Mouse (Mus musculus): ENCODE results near the gene Enho. TPM values are rescaled to one million over a fixed set of nuclear protein-coding genes. Genes with fewer than 3 reads are reported as not detected.
"Not testable (repeated sequence)": the region's sequence is repeated elsewhere in the genome, so short reads cannot be mapped to it uniquely, and the experiment has no call there.

The Enho gene
- polyA plus RNA-seq (2012; ENCODE audit: insufficient read depth, insufficient read length, missing spikeins): 1.8 TPM in 1 of 2 replicates, not detected in the other

GRCm38 (mm10) chr4:41639913-41640507 is at the start of gene Enho:
Gene Enho (minus strand): TSS chr4:41640324.
- no peak within 1 kb of the TSS for H3K27ac ChIP-seq (replicated peaks; ENCODE audit: low read depth, low read length)
- 0 out of 2 replicates have a peak, but pooled peaks cover 3% of the 10 kb centered on the region for H3K4me1 ChIP-seq (ENCODE audit: control insufficient read depth, insufficient read depth, insufficient read length, low read length)
- H3K4me3 ChIP-seq (ENCODE audit: insufficient read depth, low read depth, low read length): peak within 1 kb of the TSS; percentile 55

- not testable (repeated sequence) for H3K4me3 ChIP-seq (ENCODE audit: insufficient read depth, low read depth, low read length); H3K4me1 ChIP-seq (ENCODE audit: control insufficient read depth, insufficient read depth, insufficient read length, low read length); H3K27ac ChIP-seq (replicated peaks; ENCODE audit: low read depth, low read length)
These were observed 48.4 kb upstream of the Enho start for GRCm38 (mm10) chr4:41688562-41688961.

- H3K4me1 ChIP-seq (ENCODE audit: control insufficient read depth, insufficient read depth, insufficient read length, low read length); H3K4me3 ChIP-seq (ENCODE audit: insufficient read depth, low read depth, low read length); H3K27ac ChIP-seq (replicated peaks; ENCODE audit: low read depth, low read length): not testable (repeated sequence)
These were observed 45.9 kb upstream of the Enho start for GRCm38 (mm10) chr4:41685882-41686492.

GRCm38 (mm10) chr4:41684931-41685453 is 44.9 kb upstream of the Enho start:
- not testable (repeated sequence) for H3K4me1 ChIP-seq (ENCODE audit: control insufficient read depth, insufficient read depth, insufficient read length, low read length); H3K27ac ChIP-seq (replicated peaks; ENCODE audit: low read depth, low read length); H3K4me3 ChIP-seq (ENCODE audit: insufficient read depth, low read depth, low read length)

GRCm38 (mm10) chr4:41684131-41684930 is 44.2 kb upstream of the Enho start:
- H3K27ac ChIP-seq (replicated peaks; ENCODE audit: low read depth, low read length); H3K4me3 ChIP-seq (ENCODE audit: insufficient read depth, low read depth, low read length); H3K4me1 ChIP-seq (ENCODE audit: control insufficient read depth, insufficient read depth, insufficient read length, low read length): not testable (repeated sequence)

- not testable (repeated sequence) for H3K27ac ChIP-seq (replicated peaks; ENCODE audit: low read depth, low read length); H3K4me3 ChIP-seq (ENCODE audit: insufficient read depth, low read depth, low read length); H3K4me1 ChIP-seq (ENCODE audit: control insufficient read depth, insufficient read depth, insufficient read length, low read length)
These were observed 43.2 kb upstream of the Enho start for GRCm38 (mm10) chr4:41683303-41683702.

GRCm38 (mm10) chr4:41682789-41683188 is 42.7 kb upstream of the Enho start:
- H3K4me3 ChIP-seq (ENCODE audit: insufficient read depth, low read depth, low read length): no peak overlapping the region
- peaks cover 3% of the 10 kb centered on the region; the same call in 1 of the 2 replicates for H3K4me1 ChIP-seq (ENCODE audit: control insufficient read depth, insufficient read depth, insufficient read length, low read length)
- H3K27ac ChIP-seq (replicated peaks; ENCODE audit: low read depth, low read length): no peak overlapping the region

GRCm38 (mm10) chr4:41681947-41682346 is 41.8 kb upstream of the Enho start:
- H3K4me1 ChIP-seq (ENCODE audit: control insufficient read depth, insufficient read depth, insufficient read length, low read length): peaks cover 3% of the 10 kb centered on the region; the same call in 1 of the 2 replicates
- no peak overlapping the region for H3K27ac ChIP-seq (replicated peaks; ENCODE audit: low read depth, low read length)
- no peak overlapping the region for H3K4me3 ChIP-seq (ENCODE audit: insufficient read depth, low read depth, low read length)

GRCm38 (mm10) chr4:41681176-41681575 is 41.1 kb upstream of the Enho start:
- H3K4me3 ChIP-seq (ENCODE audit: insufficient read depth, low read depth, low read length): no peak overlapping the region
- no peak overlapping the region for H3K27ac ChIP-seq (replicated peaks; ENCODE audit: low read depth, low read length)
- H3K4me1 ChIP-seq (ENCODE audit: control insufficient read depth, insufficient read depth, insufficient read length, low read length): peaks cover 3% of the 10 kb centered on the region; the same call in 1 of the 2 replicates

- H3K27ac ChIP-seq (replicated peaks; ENCODE audit: low read depth, low read length): peak overlapping the region; percentile 50
- no peak overlapping the region for H3K4me3 ChIP-seq (ENCODE audit: insufficient read depth, low read depth, low read length)
- peaks cover 3% of the 10 kb centered on the region; the same call in 1 of the 2 replicates for H3K4me1 ChIP-seq (ENCODE audit: control insufficient read depth, insufficient read depth, insufficient read length, low read length)
These were observed 39.2 kb upstream of the Enho start for GRCm38 (mm10) chr4:41679291-41679690.

GRCm38 (mm10) chr4:41678863-41679262 is 38.7 kb upstream of the Enho start:
- H3K4me3 ChIP-seq (ENCODE audit: insufficient read depth, low read depth, low read length): no peak overlapping the region
- H3K27ac ChIP-seq (replicated peaks; ENCODE audit: low read depth, low read length): peak overlapping the region; percentile 50
- H3K4me1 ChIP-seq (ENCODE audit: control insufficient read depth, insufficient read depth, insufficient read length, low read length): peaks cover 3% of the 10 kb centered on the region; the same call in 1 of the 2 replicates

- Histone ChIP-seq H3K4me3 (ENCODE audit: insufficient read depth, low read depth, low read length) (no peak overlapping the region), H3K4me1 (ENCODE audit: control insufficient read depth, insufficient read depth, insufficient read length, low read length) (peaks cover 3% of the 10 kb centered on the region; the same call in 1 of the 2 replicates), H3K27ac (replicated peaks; ENCODE audit: low read depth, low read length) (no peak overlapping the region)
These were observed 37.0 kb upstream of the Enho start for GRCm38 (mm10) chr4:41677006-41677629.

GRCm38 (mm10) chr4:41676248-41677005 is 36.3 kb upstream of the Enho start:
- no peak overlapping the region for H3K4me3 ChIP-seq (ENCODE audit: insufficient read depth, low read depth, low read length)
- H3K4me1 ChIP-seq (ENCODE audit: control insufficient read depth, insufficient read depth, insufficient read length, low read length): peaks cover 3% of the 10 kb centered on the region; the same call in 1 of the 2 replicates
- H3K27ac ChIP-seq (replicated peaks; ENCODE audit: low read depth, low read length): no peak overlapping the region

GRCm38 (mm10) chr4:41673186-41673585 is 33.1 kb upstream of the Enho start:
- Histone ChIP-seq H3K27ac (replicated peaks; ENCODE audit: low read depth, low read length) (no peak overlapping the region), H3K4me3 (ENCODE audit: insufficient read depth, low read depth, low read length) (no peak overlapping the region), H3K4me1 (ENCODE audit: control insufficient read depth, insufficient read depth, insufficient read length, low read length) (no peaks in the 10 kb centered on the region; the same call in 1 of the 2 replicates)
